Mouse (Mus musculus): ENCODE measurements at regions not wholly inside any gene's neighbourhood (a gene's known extent, or its start where the extent isn't known, plus 50 kb on each side); places are given as distances from the start of the nearest gene placed in this dataset.

DNA sequence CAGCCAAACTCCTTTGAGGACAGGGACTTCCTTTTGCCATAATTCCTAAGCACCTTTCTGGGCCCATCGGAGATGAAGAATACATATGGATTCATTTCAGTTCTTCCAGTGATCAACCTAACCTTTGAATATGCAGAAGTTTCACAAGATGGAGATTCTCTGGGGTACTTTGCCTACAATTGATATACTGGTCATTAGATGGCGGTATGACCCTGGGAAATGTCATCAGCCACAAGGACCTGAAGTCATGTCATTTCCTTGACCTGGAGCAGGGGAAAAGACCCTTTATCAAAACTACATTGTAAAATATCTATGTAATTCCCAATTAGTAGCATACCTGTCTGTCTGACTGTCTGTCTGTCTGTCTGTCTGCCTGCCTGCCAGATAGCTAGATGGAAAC lies 164.0 kb upstream of the Slc24a3 start:
- Histone ChIP-seq H3K36me3 (ENCODE audit: control insufficient read depth, insufficient read depth, low read length) (no peaks in the 10 kb centered on the region), H3K9me3 (replicated peaks; ENCODE audit: control insufficient read depth, low read length) (no peaks in the 10 kb centered on the region; the same call in 1 of the 2 replicates), H3K27ac (ENCODE audit: low read length) (no peak overlapping the region), H3K4me2 (ENCODE audit: low read depth, low read length) (no peak overlapping the region), H3K27me3 (ENCODE audit: control insufficient read depth, insufficient read depth, low read length) (no peaks in the 10 kb centered on the region), H3K4me3 (replicated peaks; ENCODE audit: low read length) (no peak overlapping the region), H3K4me1 (ENCODE audit: control insufficient read depth, insufficient read depth, low read length) (no peaks in the 10 kb centered on the region), H3K9ac (ENCODE audit: low read length) (no peak overlapping the region)
- ATAC-seq (ENCODE audit: insufficient read depth, low FRiP score) = no peak
- 84% methylated on average over 2 of the region's 2 CpGs for WGBS

DNA sequence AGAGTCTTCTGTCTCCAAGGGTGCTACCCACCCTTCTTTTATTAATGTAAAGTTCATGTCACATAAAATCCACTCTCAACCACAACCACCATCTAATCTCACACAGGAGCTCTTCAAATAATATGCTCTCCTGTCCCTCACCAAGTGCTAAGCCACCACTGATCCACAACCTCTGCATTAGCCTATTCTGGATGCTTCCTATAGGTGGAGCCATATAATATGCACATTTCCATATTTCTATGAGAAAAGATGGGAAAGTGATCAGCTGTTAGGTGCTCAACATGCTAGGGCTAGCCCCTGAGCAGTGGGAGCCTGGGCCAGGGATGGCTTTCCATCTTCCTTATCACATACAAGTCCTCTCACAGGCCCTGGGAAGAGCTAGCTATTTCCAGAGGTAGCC lies 156.9 kb upstream of the Slc24a3 start:
- Histone ChIP-seq H3K9ac (ENCODE audit: low read length) (no peak overlapping the region), H3K4me1 (ENCODE audit: control insufficient read depth, insufficient read depth, low read length) (no peaks in the 10 kb centered on the region), H3K4me2 (ENCODE audit: low read depth, low read length) (no peak overlapping the region), H3K9me3 (replicated peaks; ENCODE audit: control insufficient read depth, low read length) (no peaks in the 10 kb centered on the region), H3K4me3 (replicated peaks; ENCODE audit: low read length) (no peak overlapping the region), H3K27ac (ENCODE audit: low read length) (no peak overlapping the region), H3K27me3 (ENCODE audit: control insufficient read depth, insufficient read depth, low read length) (no peaks in the 10 kb centered on the region), H3K36me3 (ENCODE audit: control insufficient read depth, insufficient read depth, low read length) (no peaks in the 10 kb centered on the region)
- ATAC-seq (ENCODE audit: insufficient read depth, low FRiP score) = no peak

DNA sequence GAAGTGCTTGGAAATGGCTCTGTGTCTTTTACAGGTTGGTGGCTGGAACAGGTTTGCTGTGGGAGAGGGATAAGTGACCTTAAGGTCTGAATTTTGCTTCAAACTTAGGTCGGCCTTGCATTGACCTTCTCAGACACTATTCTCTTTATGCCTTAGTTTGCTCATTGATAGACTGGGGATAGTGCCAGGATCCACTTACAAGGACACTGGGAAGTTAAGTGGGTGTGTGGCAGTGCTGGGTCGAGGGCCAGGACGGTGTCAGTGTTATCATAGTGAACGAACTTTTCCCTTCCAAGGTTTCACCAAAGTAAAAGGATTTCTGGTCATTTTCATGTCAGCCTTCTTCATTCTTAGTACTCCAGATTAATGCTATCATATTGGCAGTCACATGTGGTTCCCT lies 156.3 kb upstream of the Slc24a3 start:
- H3K27me3 ChIP-seq (ENCODE audit: control insufficient read depth, insufficient read depth, low read length) = no peaks in the 10 kb centered on the region
- 78% methylated on average over 4 of the region's 4 CpGs for WGBS
- no peak overlapping the region for H3K27ac ChIP-seq (ENCODE audit: low read length)
- no peak overlapping the region for H3K9ac ChIP-seq (ENCODE audit: low read length)
- ATAC-seq (ENCODE audit: insufficient read depth, low FRiP score) = no peak
- no peaks in the 10 kb centered on the region for H3K9me3 ChIP-seq (replicated peaks; ENCODE audit: control insufficient read depth, low read length)
- no peak overlapping the region for H3K4me2 ChIP-seq (ENCODE audit: low read depth, low read length)
- no peak overlapping the region for H3K4me3 ChIP-seq (replicated peaks; ENCODE audit: low read length)
- no peaks in the 10 kb centered on the region for H3K36me3 ChIP-seq (ENCODE audit: control insufficient read depth, insufficient read depth, low read length)
- H3K4me1 ChIP-seq (ENCODE audit: control insufficient read depth, insufficient read depth, low read length) = no peaks in the 10 kb centered on the region

DNA sequence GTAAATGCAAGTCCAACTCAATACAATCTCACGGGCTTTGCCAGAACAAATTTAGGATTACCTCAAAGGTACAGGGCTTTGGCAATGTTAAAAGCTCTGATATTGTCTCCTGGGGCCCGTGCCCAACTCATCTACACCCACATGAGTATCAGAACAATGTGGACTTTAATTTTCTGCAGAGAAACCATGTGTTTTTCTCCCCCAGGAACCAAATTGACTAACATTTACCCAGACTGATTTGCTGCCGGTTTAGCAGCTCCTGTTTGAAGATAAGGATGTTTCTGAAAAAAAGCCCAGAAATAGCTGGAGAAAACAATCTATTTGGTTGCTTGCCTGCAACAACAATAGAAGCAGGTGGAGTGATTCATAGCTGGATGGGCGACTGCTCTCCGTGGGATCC lies 151.6 kb upstream of the Slc24a3 start:
- Histone ChIP-seq H3K4me2 (ENCODE audit: low read depth, low read length) (no peak overlapping the region), H3K27ac (ENCODE audit: low read length) (no peak overlapping the region), H3K9ac (ENCODE audit: low read length) (no peak overlapping the region), H3K9me3 (replicated peaks; ENCODE audit: control insufficient read depth, low read length) (no peaks in the 10 kb centered on the region), H3K27me3 (ENCODE audit: control insufficient read depth, insufficient read depth, low read length) (no peaks in the 10 kb centered on the region), H3K4me1 (ENCODE audit: control insufficient read depth, insufficient read depth, low read length) (no peaks in the 10 kb centered on the region), H3K36me3 (ENCODE audit: control insufficient read depth, insufficient read depth, low read length) (no peaks in the 10 kb centered on the region), H3K4me3 (replicated peaks; ENCODE audit: low read length) (no peak overlapping the region)
- 71% methylated on average over 5 of the region's 5 CpGs for WGBS
- ATAC-seq (ENCODE audit: insufficient read depth, low FRiP score) = no peak

DNA sequence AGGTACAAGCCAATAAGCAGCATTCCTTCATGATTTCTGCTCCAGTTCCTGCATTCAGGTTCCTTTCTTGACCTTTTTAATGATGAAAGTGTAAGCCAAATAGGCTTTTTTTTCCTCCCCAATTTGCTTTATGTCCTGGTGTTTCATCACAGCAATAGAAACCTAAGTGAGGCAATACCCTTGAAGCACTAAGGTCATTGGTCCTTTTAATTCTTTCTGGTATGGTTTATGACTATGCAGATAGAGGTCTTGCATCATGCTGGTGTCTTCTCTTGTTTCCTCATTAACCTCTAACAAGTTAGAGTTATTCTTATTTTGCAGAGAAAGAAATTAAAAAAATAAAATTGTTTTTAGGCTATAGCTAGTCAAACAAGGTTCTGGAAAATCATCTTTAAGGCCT lies 150.6 kb upstream of the Slc24a3 start:
- H3K9ac ChIP-seq (ENCODE audit: low read length) = no peak overlapping the region
- H3K27ac ChIP-seq (ENCODE audit: low read length) = no peak overlapping the region
- no peaks in the 10 kb centered on the region for H3K4me1 ChIP-seq (ENCODE audit: control insufficient read depth, insufficient read depth, low read length)
- no peaks in the 10 kb centered on the region for H3K9me3 ChIP-seq (replicated peaks; ENCODE audit: control insufficient read depth, low read length)
- no peak overlapping the region for H3K4me3 ChIP-seq (replicated peaks; ENCODE audit: low read length)
- no peak for ATAC-seq (ENCODE audit: insufficient read depth, low FRiP score)
- H3K4me2 ChIP-seq (ENCODE audit: low read depth, low read length) = no peak overlapping the region
- H3K36me3 ChIP-seq (ENCODE audit: control insufficient read depth, insufficient read depth, low read length) = no peaks in the 10 kb centered on the region
- H3K27me3 ChIP-seq (ENCODE audit: control insufficient read depth, insufficient read depth, low read length) = no peaks in the 10 kb centered on the region

DNA sequence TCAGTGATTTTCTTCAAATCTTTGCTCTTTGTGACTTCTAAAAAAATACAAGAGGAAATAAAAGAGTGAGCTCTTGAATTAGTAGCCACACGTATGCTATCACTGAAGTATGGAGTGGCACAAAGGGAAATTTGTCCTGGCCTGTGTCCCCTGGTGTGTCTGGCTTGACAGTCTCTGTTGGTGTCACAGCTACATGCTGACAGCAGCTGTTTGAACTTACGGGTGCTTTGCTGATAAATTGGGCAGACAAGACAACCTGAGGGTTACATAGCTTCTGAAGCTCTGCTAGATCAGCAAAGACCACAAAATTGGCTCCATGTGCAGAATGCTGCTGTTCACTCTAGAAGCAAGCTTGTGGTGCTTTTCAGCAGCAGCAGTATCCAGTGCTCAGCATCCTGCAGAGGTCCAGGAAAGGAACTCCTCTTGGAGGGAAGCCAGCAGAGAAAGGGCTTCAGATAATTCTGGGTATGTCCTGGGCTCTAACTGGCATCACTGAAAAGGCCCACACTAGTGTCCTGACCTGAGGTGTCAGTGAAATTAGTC lies 149.9 kb upstream of the Slc24a3 start:
- ATAC-seq (ENCODE audit: insufficient read depth, low FRiP score) = no peak
- 56% methylated on average over 2 of the region's 2 CpGs for WGBS
- Histone ChIP-seq H3K9me3 (replicated peaks; ENCODE audit: control insufficient read depth, low read length) (no peaks in the 10 kb centered on the region), H3K4me1 (ENCODE audit: control insufficient read depth, insufficient read depth, low read length) (no peaks in the 10 kb centered on the region), H3K9ac (ENCODE audit: low read length) (no peak overlapping the region), H3K4me2 (ENCODE audit: low read depth, low read length) (no peak overlapping the region), H3K36me3 (ENCODE audit: control insufficient read depth, insufficient read depth, low read length) (no peaks in the 10 kb centered on the region), H3K27ac (ENCODE audit: low read length) (no peak overlapping the region), H3K4me3 (replicated peaks; ENCODE audit: low read length) (no peak overlapping the region), H3K27me3 (ENCODE audit: control insufficient read depth, insufficient read depth, low read length) (no peaks in the 10 kb centered on the region)

DNA sequence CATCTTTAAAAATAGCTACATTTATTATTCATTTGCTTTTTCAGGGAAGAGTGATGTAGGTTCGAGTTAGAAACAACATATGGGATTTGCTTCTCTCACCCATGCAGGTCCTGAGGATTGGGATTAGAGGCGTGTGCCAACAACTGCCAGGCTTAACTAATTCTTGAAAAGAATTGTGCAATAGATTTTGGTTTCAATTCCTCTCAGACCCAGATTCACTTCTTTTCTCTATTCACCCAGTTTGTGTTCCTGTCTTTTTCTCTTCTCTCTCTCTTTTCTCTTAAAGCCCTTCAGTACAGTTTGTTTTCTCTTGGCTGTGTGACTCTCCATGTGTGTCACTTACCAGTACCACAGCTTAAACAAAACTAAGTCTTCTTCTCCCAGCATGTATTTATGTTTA lies 119.8 kb upstream of the Slc24a3 start:
- no peak for ATAC-seq (ENCODE audit: insufficient read depth, low FRiP score)
- Histone ChIP-seq H3K4me2 (ENCODE audit: low read depth, low read length) (no peak overlapping the region), H3K27ac (ENCODE audit: low read length) (no peak overlapping the region), H3K27me3 (ENCODE audit: control insufficient read depth, insufficient read depth, low read length) (no peaks in the 10 kb centered on the region), H3K9ac (ENCODE audit: low read length) (no peak overlapping the region), H3K4me3 (replicated peaks; ENCODE audit: low read length) (no peak overlapping the region), H3K4me1 (ENCODE audit: control insufficient read depth, insufficient read depth, low read length) (no peaks in the 10 kb centered on the region), H3K36me3 (ENCODE audit: control insufficient read depth, insufficient read depth, low read length) (no peaks in the 10 kb centered on the region), H3K9me3 (replicated peaks; ENCODE audit: control insufficient read depth, low read length) (no peaks in the 10 kb centered on the region)
- WGBS = 83% methylated on average over 2 of the region's 2 CpGs

DNA sequence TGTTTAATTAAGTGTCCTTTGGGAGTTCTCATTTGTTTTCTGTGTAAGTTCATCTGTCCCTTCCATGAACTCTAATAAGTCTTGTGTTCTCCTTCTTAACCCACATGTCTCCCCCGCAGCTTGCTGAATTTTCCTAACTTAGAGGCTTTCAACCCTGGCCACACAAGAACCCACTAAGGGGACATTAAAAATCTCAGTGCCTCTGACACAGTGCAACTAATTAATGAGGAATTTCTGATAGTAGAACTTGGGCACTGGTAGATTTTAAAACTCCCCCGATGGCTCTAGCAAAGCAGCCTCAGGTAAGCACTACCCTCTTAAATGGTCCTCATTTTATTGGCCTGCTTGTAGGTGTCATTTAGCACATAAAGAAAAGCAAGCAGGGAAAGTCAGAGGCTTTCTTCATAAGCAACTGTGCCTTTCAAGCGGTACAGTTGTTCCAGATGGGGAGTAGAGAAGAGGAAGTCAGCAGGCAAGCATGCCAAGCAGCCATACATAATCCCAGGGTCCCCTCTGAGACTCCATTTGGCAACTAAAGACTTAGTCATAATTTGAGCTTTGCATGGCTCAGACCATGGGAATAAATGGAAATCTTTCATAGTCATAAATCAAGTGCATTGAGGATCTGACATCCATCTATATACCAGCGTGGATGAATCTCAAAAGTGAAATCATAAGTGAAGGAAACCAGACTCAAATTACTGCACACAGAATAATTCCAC lies 117.7 kb upstream of the Slc24a3 start:
- Histone ChIP-seq H3K4me3 (replicated peaks; ENCODE audit: low read length) (no peak overlapping the region), H3K9me3 (replicated peaks; ENCODE audit: control insufficient read depth, low read length) (no peaks in the 10 kb centered on the region), H3K4me2 (ENCODE audit: low read depth, low read length) (no peak overlapping the region), H3K4me1 (ENCODE audit: control insufficient read depth, insufficient read depth, low read length) (no peaks in the 10 kb centered on the region), H3K27ac (ENCODE audit: low read length) (no peak overlapping the region), H3K36me3 (ENCODE audit: control insufficient read depth, insufficient read depth, low read length) (no peaks in the 10 kb centered on the region), H3K9ac (ENCODE audit: low read length) (no peak overlapping the region), H3K27me3 (ENCODE audit: control insufficient read depth, insufficient read depth, low read length) (no peaks in the 10 kb centered on the region)
- 61% methylated on average over 4 of the region's 4 CpGs for WGBS
- ATAC-seq (ENCODE audit: insufficient read depth, low FRiP score) = no peak

DNA sequence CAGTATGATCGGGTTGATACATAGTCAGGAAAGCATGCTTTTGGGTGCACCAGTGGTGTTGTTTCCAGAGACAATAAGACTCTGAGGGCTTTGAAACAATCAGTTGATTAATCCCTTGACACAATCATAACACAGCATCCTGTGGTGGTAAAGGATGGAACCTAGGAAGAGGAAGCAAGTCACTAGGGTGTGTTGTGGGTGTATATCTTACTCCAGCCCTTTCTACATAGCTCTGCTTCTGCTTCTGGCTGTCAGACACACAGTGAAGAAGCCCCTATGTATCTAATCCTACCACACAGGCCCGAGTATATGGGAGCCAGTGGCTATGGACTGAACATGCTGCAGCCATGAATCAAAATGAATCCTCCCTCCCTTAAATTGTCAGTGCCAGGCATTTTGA lies 115.1 kb upstream of the Slc24a3 start:
- Histone ChIP-seq H3K27me3 (ENCODE audit: control insufficient read depth, insufficient read depth, low read length) (no peaks in the 10 kb centered on the region), H3K4me3 (replicated peaks; ENCODE audit: low read length) (no peak overlapping the region), H3K36me3 (ENCODE audit: control insufficient read depth, insufficient read depth, low read length) (no peaks in the 10 kb centered on the region), H3K4me1 (ENCODE audit: control insufficient read depth, insufficient read depth, low read length) (no peaks in the 10 kb centered on the region), H3K4me2 (ENCODE audit: low read depth, low read length) (no peak overlapping the region), H3K9me3 (replicated peaks; ENCODE audit: control insufficient read depth, low read length) (no peaks in the 10 kb centered on the region), H3K9ac (ENCODE audit: low read length) (no peak overlapping the region), H3K27ac (ENCODE audit: low read length) (no peak overlapping the region)
- no peak for ATAC-seq (ENCODE audit: insufficient read depth, low FRiP score)
- 70% methylated on average over 2 of the region's 2 CpGs for WGBS

Data from stomach, embryonic 16.5 days (tissue).